Mouse (Mus musculus) lung, postnatal 25 days (tissue): Measurements from ENCODE around the gene Gusb.

Source experiments
- DNase-seq: peaks from one replicate; pipeline ENCODE4 v3.0.0; 2022; ENCODE audit warnings: low spot score

The Gusb gene

DNA sequence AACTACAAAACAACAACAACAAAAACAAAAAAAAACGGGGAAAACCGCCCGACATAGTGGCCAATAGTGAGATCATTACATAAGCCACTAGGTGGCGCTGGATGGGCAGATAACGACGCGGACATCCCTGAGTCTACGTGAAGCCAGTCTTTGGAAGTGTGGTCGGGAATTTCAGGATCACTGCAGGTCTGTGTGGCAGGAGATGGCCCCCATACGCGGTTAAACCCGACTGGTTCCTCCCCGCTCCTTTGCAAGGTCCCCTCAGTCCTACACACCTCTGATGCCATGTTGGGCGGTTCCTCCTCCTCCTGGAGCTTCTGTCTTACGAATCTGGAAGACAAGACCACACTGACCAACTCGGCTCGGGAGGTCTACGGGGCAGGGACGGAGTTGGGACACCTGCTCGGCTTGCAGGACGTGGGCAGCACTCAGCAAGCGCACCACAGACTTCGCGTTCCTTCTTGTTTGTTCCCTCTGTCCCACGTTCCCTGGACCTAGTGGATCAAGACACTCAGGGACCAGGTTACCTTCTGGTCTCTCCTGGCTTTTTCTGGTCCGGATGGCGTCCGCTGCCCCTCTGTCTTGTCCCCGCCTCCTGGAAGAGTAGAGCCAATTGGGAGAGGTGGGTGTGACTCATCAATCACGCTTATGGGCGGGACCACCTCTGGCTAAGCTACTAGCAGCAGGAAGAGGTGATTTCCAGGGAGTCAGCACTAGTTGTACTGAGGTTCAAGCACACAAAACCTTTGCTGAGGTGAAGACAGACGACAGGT lies 21.1 kb upstream of the Gusb start:
- DNase-seq = peak; percentile 95

- DNase-seq = no peak
Measured at GRCm38 (mm10) chr5:130023067-130023766, 20.4 kb upstream of the Gusb start.

DNA sequence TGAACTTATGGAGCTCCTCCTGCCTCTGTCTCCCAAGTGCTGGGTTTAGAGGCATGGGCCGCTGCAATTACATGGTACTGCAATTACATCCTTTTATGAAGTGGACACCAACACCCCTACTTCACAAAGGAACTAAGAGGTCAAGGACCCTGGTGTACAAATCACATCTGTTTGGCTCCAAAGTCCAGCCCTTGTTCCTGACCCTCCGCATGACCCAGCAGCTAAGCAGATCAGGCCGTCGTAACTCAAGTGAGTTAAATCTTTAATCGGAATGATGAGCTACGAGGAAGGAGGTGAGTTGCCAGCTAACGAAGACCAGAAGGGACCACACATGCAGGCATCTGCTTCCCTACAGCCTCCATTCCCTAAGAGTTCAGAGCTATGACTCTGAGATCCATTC lies 19.5 kb upstream of the Gusb start:
- DNase-seq = no peak

GRCm38 (mm10) chr5:130021361-130021966 lies 18.6 kb upstream of the Gusb start:
- DNase-seq = no peak

DNA sequence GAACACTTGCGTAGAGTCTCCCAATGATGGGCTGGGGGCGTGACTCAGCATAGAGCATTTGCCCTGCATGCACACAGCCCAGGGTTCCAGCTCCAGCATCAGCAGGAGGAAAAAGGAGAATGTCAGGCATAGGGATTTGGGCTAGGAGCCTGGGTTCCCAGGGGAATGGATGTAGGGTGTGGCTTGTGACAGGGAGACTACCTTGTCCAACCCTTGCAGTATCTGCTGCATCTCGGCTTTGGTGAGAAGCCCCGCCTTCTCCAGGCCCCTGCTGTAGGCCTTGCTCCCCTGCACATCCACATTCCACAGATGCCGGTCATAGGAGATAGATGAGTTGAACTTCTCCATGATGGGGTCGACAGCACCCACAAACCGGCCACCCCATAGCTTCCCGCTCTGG lies 16.6 kb upstream of the Gusb start:
- no peak for DNase-seq

DNA sequence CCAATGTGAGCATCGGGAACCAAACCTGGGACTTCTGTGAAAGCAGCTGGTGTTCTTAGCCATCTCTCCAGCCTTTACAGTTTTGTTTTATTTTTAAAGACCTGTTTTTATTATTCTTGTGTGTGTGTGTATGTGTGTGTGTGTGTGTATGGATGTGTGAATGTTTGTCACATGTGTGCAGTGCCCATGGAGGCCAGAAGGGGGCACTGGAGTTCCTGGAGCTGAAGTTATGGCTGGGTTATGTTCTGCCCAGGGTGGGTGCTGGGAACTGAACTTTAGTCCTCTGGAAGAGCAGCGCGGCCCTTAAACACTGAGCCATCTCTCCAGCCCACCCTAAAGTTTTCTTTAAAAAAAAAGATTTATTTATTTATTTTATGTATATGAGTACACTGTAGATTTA lies 12.3 kb upstream of the Gusb start:
- no peak for DNase-seq

GRCm38 (mm10) chr5:130010961-130011360 lies 8.1 kb upstream of the Gusb start:
- no peak for DNase-seq

DNA sequence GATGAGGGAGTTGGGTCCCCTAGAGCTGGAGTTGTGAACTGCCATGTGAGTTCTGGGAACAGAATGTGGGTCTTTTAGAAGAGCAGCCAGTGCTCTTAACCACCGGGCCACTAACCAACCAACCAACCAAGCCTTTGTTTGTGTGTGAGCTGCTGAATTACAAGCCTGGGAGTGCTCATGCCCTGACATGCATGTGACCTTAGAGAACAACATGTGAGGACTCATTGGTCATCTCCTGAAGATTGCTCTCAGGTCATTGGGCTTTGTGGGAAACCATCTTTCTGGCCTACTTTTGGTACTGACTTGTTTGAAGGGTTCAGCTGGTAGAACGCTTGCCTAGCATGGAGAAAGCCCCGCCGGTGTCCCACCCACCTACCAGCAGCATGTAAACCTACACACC lies 6.9 kb upstream of the Gusb start:
- no peak for DNase-seq

DNA sequence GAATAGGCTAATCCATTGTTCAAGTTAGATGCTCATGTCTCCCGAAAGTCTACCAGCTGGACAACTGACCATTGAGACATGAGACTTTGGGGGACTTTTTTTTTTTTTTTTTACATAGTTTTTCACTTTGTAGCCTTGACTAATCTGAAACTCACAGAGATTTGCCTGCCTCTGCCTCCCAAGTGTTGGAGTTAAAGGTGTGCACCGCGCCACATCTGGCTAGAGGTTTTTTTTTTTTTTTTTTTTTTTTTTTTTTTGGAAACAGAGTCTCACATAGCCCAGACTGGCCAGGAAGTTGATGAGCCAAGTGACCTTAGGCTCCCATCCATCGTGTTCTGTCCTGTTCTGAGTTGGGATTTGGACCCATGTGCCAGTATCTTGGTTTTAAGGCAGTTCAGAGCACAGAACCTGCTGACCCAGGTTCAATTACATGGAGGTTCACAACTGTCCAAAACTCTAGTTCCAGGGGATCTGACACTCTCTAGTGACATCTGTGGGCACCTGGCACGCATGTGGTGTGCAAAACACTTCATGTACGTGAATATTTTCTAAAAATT lies 5.3 kb upstream of the Gusb start:
- DNase-seq = no peak

DNA sequence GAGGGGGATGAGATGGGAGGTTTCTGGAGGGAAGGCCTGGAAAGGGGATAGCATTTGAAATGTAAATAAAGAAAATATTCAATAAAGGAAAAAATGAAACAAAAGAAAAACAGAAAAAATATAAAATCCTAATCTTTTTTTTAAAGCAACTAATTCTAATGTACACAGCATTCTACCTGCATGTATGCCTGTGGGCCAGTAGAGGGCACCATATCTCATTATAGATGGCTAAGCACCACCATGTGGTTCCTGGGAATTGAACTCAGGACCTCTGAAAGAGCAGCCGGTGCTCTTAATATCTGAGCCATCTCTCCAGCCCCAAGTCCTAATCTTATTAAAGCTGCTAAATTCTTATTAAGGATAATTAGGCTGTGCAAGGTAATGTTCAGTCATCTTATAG lies 4.5 kb upstream of the Gusb start:
- DNase-seq = no peak

- no peak for DNase-seq
Measured at GRCm38 (mm10) chr5:130003229-130003628, 380 bp upstream of the Gusb start.

DNA sequence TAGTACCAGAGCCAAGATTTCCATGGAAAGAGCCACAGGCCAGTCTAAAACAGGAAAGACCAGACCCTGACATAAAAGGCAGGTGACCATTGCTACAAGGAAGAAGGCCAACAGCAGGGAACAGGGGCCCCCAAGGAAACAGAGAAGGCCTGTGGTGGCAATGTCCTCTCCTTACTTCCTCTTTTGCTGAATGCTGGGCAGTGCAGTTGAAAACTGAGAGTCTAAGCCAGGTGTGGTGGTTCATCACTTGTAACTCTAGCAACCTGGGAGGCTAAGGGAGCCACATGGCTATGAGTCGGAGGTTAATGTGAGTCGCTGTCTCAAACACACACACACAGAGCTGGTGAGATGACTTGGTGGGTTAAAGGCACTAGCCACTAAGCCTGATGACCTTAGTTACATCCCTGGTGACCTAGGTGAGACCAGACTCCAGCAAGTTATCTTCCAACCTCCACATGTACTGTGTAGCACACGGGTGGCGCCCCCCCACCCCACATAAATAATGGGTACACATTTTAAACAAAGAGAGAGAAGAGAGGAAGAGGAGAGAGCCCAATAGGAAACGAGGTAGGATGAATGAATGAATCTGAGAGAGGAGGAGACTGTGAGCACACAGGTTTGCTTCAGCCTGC lies 1.4 kb downstream of the Gusb start:
- DNase-seq = peak; percentile 16

DNA sequence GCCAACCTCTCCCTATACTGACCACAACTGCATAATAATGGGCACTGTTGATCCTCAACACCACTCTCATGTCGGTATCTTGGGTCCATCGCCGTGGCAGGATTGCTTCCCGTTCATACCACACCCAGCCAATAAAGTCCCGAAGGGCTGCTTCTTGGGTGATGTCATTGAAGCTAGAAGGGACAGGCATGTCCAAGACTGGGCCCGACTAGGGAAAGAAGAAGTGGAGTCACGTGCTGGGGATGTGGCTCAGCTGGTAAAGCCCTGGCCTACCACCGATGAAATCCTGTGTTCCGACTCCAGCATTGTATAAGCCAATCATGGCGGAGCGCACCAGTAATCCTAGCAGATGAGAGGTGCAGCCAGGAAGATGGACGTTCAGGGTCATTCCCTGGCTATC lies 2.1 kb downstream of the Gusb start:
- DNase-seq = peak; percentile 37

DNA sequence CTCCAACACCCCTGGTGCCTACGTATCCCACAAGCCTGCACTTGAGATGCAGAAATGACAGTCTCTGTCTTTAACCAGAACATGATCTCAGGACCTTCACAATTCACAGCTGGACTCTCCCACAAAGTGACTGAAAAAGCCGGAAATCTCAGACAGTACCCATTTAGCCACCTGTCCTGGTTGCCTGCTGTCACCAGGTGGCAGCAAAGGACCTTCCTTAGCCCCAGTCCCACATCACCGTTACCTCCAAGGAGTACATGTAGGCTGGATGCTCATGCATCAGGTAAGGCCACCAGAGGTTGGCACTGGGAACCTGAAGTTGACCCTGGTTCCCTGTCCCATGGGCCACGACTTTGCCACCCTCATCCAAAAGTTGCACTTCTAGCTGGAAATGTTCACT lies 3.8 kb downstream of the Gusb start:
- DNase-seq = peak; percentile 57

- DNase-seq = no peak
Measured at GRCm38 (mm10) chr5:129997700-129998099, 5.1 kb downstream of the Gusb start.

- DNase-seq = no peak
Measured at GRCm38 (mm10) chr5:129994989-129995388, 7.9 kb downstream of the Gusb start.

GRCm38 (mm10) chr5:129993374-129993773 lies 9.5 kb downstream of the Gusb start:
- no peak for DNase-seq

- no peak for DNase-seq
Measured at GRCm38 (mm10) chr5:129991898-129992297, 11.0 kb downstream of the Gusb start.

- no peak for DNase-seq
Measured at GRCm38 (mm10) chr5:129989376-129989775, 13.5 kb downstream of the Gusb start.

- DNase-seq = no peak
Measured at GRCm38 (mm10) chr5:129980216-129980615, 22.6 kb downstream of the Gusb start.

DNA sequence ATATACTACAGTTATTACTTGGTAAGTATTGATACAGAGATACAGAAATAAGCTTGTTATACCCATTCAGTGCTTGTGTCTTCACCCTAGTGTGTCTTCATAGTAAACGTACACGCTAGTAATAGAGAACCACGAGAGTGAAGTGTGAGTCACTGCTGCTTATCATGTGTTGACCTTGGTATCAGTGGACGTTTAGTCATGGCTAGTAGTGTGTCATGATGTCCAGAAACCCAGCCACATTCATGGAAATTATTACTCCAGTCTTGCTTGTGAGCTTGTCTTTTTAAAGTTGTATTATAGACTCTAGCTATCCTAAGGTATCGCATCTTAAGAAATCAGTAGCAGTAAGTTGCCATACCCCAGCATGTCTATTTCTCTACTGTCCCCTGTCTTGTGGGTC lies 24.2 kb downstream of the Gusb start:
- DNase-seq = no peak

GRCm38 (mm10) chr5:129977768-129978167 lies 25.1 kb downstream of the Gusb start:
- DNase-seq = no peak
